22 mouse cellular contexts compared by ENCODE assay signal in genomic region chr8:115560985-115561916, GRCm38 (mm10).
DNase-seq lines count a peak whose midpoint lies in the region; ATAC-seq lines count a peak whose summit lies in the region.
"Had no signal": no experiment of that assay in that cellular context is flagged by ENCODE, and none has a peak within 500 bp of the region (broad histone marks: within the 10 kb centered on the region; RNA-seq: fewer than 3 reads in every experiment).

No protein-coding gene starts in this region.

- WGBS in heart, embryonic 11.5 days (ENCODE audit: insufficient replicate concordance) = 20% methylated on average over 18 of the region's 18 CpGs
- WGBS in intestine, embryonic 16.5 days = 49% methylated on average over 18 of the region's 18 CpGs
- WGBS in liver, embryonic 12.5 days (ENCODE audit: insufficient replicate concordance) = 41% methylated on average over 18 of the region's 18 CpGs
- 36% methylated on average over 18 of the region's 18 CpGs for WGBS in stomach, embryonic 14.5 days
- 83% methylated on average over 18 of the region's 18 CpGs for WGBS in neural tube, embryonic 15.5 days

- no peaks in the 10 kb centered on the region for H3K27me3 ChIP-seq in heart, embryonic 11.5 days (ENCODE audit: control insufficient read depth, insufficient read depth, low read length)
- no peaks in the 10 kb centered on the region for H3K27me3 ChIP-seq in intestine, embryonic 16.5 days (replicated peaks; ENCODE audit: control insufficient read depth, insufficient read depth, low read length)
- H3K27me3 ChIP-seq in liver, embryonic 12.5 days (replicated peaks) = no peaks in the 10 kb centered on the region
- H3K27me3 ChIP-seq in stomach, embryonic 14.5 days (ENCODE audit: control insufficient read depth, insufficient read depth, low read length) = no peaks in the 10 kb centered on the region
- no peaks in the 10 kb centered on the region for H3K27me3 ChIP-seq in neural tube, embryonic 15.5 days (replicated peaks)
- H3K27me3 ChIP-seq: limb, embryonic 15.5 days; neural tube, embryonic 13.5 days had no signal

- no peak overlapping the region for H3K4me3 ChIP-seq in heart, embryonic 11.5 days (ENCODE audit: low read depth, low read length)
- H3K4me3 ChIP-seq in intestine, embryonic 16.5 days (ENCODE audit: low read length) = no peak overlapping the region
- H3K4me3 ChIP-seq in liver, embryonic 12.5 days = no peak overlapping the region
- H3K4me3 ChIP-seq in stomach, embryonic 14.5 days (ENCODE audit: low read depth, low read length) = no peak overlapping the region
- no peak overlapping the region for H3K4me3 ChIP-seq in neural tube, embryonic 15.5 days (replicated peaks)
- H3K4me3 ChIP-seq: erythroblast, embryonic 14.5 days; layer of hippocampus, adult 2 months; limb, embryonic 15.5 days; neural tube, embryonic 13.5 days had no signal

- H3K9me3 ChIP-seq in heart, embryonic 11.5 days (replicated peaks; ENCODE audit: control insufficient read depth, low read length) = no peaks in the 10 kb centered on the region
- no peaks in the 10 kb centered on the region for H3K9me3 ChIP-seq in intestine, embryonic 16.5 days (ENCODE audit: control insufficient read depth, low read length)
- no peaks in the 10 kb centered on the region for H3K9me3 ChIP-seq in liver, embryonic 12.5 days (replicated peaks)
- H3K9me3 ChIP-seq in stomach, embryonic 14.5 days (ENCODE audit: control insufficient read depth, low read depth, low read length) = no peaks in the 10 kb centered on the region
- H3K9me3 ChIP-seq in neural tube, embryonic 15.5 days (replicated peaks) = no peaks in the 10 kb centered on the region
- H3K9me3 ChIP-seq: limb, embryonic 15.5 days; neural tube, embryonic 13.5 days had no signal

- H3K4me2 ChIP-seq in heart, embryonic 11.5 days = peak overlapping the region; percentile 40; the same call in 1 of the 2 replicates
- peak overlapping the region; percentile 30 for H3K4me2 ChIP-seq in intestine, embryonic 16.5 days (ENCODE audit: low read depth, low read length)
- H3K4me2 ChIP-seq in liver, embryonic 12.5 days = no peak overlapping the region; the same call in 1 of the 2 replicates
- no peak overlapping the region for H3K4me2 ChIP-seq in stomach, embryonic 14.5 days (replicated peaks; ENCODE audit: low read depth, low read length)
- no peak overlapping the region for H3K4me2 ChIP-seq in neural tube, embryonic 15.5 days
- H3K4me2 ChIP-seq: hindbrain, embryonic 14.5 days; limb, embryonic 15.5 days; neural tube, embryonic 13.5 days had no signal

- no peak overlapping the region for H3K9ac ChIP-seq in heart, embryonic 11.5 days (ENCODE audit: low read depth, low read length)
- peak overlapping the region; percentile 8; the same call in 1 of the 2 replicates for H3K9ac ChIP-seq in intestine, embryonic 16.5 days (ENCODE audit: low read depth, low read length)
- H3K9ac ChIP-seq in liver, embryonic 12.5 days = no peak overlapping the region
- no peak overlapping the region for H3K9ac ChIP-seq in stomach, embryonic 14.5 days (replicated peaks; ENCODE audit: low read depth, low read length)
- H3K9ac ChIP-seq in neural tube, embryonic 15.5 days (replicated peaks) = no peak overlapping the region
- H3K9ac ChIP-seq: hindbrain, embryonic 14.5 days; limb, embryonic 15.5 days; neural tube, embryonic 13.5 days had no signal

- H3K4me1 ChIP-seq in heart, embryonic 11.5 days (ENCODE audit: control insufficient read depth, insufficient read depth, low read length) = peaks cover 13% of the 10 kb centered on the region; the same call in 1 of the 2 replicates
- H3K4me1 ChIP-seq in intestine, embryonic 16.5 days (ENCODE audit: control insufficient read depth, insufficient read depth, low read length) = peaks cover 13% of the 10 kb centered on the region
- peaks cover 11% of the 10 kb centered on the region; the same call in 1 of the 2 replicates for H3K4me1 ChIP-seq in liver, embryonic 12.5 days
- no peaks in the 10 kb centered on the region for H3K4me1 ChIP-seq in stomach, embryonic 14.5 days (ENCODE audit: control insufficient read depth, insufficient read depth, low read length)
- no peaks in the 10 kb centered on the region for H3K4me1 ChIP-seq in neural tube, embryonic 15.5 days
- H3K4me1 ChIP-seq: limb, embryonic 15.5 days; neural tube, embryonic 13.5 days had no signal

- no peak for ATAC-seq in heart, embryonic 11.5 days (replicated peaks; ENCODE audit: insufficient number of reproducible peaks, low FRiP score, low TSS enrichment)
- peak; percentile 96 for ATAC-seq in intestine, embryonic 16.5 days
- ATAC-seq in liver, embryonic 12.5 days = peak; percentile 61
- 0 out of 2 replicates have a peak, but pooled peaks have one; percentile 23 for ATAC-seq in stomach, embryonic 14.5 days (ENCODE audit: insufficient number of reproducible peaks, insufficient read depth, low FRiP score, low read depth)
- ATAC-seq in neural tube, embryonic 15.5 days (ENCODE audit: low FRiP score) = no peak
- ATAC-seq: forebrain, embryonic 16.5 days had no signal

- no peaks in the 10 kb centered on the region for H3K36me3 ChIP-seq in heart, embryonic 11.5 days (ENCODE audit: control insufficient read depth, insufficient read depth, low read length)
- no peaks in the 10 kb centered on the region for H3K36me3 ChIP-seq in intestine, embryonic 16.5 days (ENCODE audit: control insufficient read depth, insufficient read depth, low read length)
- H3K36me3 ChIP-seq in liver, embryonic 12.5 days = no peaks in the 10 kb centered on the region
- H3K36me3 ChIP-seq in stomach, embryonic 14.5 days (ENCODE audit: control insufficient read depth, insufficient read depth, low read length) = no peaks in the 10 kb centered on the region
- no peaks in the 10 kb centered on the region for H3K36me3 ChIP-seq in neural tube, embryonic 15.5 days
- H3K36me3 ChIP-seq: limb, embryonic 15.5 days; neural tube, embryonic 13.5 days had no signal

- no peak for DNase-seq in heart, postnatal 4 days
- DNase-seq in cerebellum, postnatal 10 days = no peak
- no peak for DNase-seq in layer of hippocampus, adult 18-20 months (ENCODE audit: low spot score in 2 of 2)
- DNase-seq: adrenal gland, postnatal 36 days; B cell, adult 2 months; cerebellum, adult 18-20 months; kidney, adult 18-20 months; kidney, postnatal 10 days; lung, postnatal 10 days; midbrain, embryonic 14.5 days; thymus, postnatal 14 days had no signal

- no peak overlapping the region for H3K27ac ChIP-seq in heart, embryonic 11.5 days (ENCODE audit: low read depth, low read length)
- peak overlapping the region; percentile 88 for H3K27ac ChIP-seq in intestine, embryonic 16.5 days (ENCODE audit: low read length)
- peak overlapping the region; percentile 67 for H3K27ac ChIP-seq in liver, embryonic 12.5 days
- H3K27ac ChIP-seq in stomach, embryonic 14.5 days (ENCODE audit: low read length) = no peak overlapping the region
- H3K27ac ChIP-seq in neural tube, embryonic 15.5 days (replicated peaks) = no peak overlapping the region
- H3K27ac ChIP-seq: hindbrain, embryonic 14.5 days; layer of hippocampus, adult 2 months; limb, embryonic 15.5 days; neural tube, embryonic 13.5 days had no signal

Comparison
In these comparisons a context has a peak if more than half of its experiments do, and no peak if none do; other contexts are left out.
1. ATAC-seq: peak in intestine, embryonic 16.5 days (single experiment), liver, embryonic 12.5 days (single experiment) and stomach, embryonic 14.5 days (single experiment); none in heart, embryonic 11.5 days (single experiment) and neural tube, embryonic 15.5 days (single experiment).
2. H3K27ac ChIP-seq: peak in intestine, embryonic 16.5 days (single experiment) and liver, embryonic 12.5 days (single experiment); none in heart, embryonic 11.5 days (single experiment), stomach, embryonic 14.5 days (single experiment) and neural tube, embryonic 15.5 days (single experiment).
3. H3K4me2 ChIP-seq: peak in heart, embryonic 11.5 days (single experiment) and intestine, embryonic 16.5 days (single experiment); none in liver, embryonic 12.5 days (single experiment), stomach, embryonic 14.5 days (single experiment) and neural tube, embryonic 15.5 days (single experiment).